34 mouse cellular contexts compared by ENCODE assay signal in genomic region chr6:89985989-89986388, GRCm38 (mm10). TPM values are rescaled to one million over a fixed set of nuclear protein-coding genes. Genes with fewer than 3 reads are reported as not detected.
DNase-seq lines count a peak whose midpoint lies in the region; ATAC-seq and TF ChIP-seq lines count a peak whose summit lies in the region.
"Had no signal": no experiment of that assay in that cellular context is flagged by ENCODE, and none has a peak within 500 bp of the region (broad histone marks: within the 10 kb centered on the region; RNA-seq: fewer than 3 reads in every experiment).

No protein-coding gene starts in this region.

- no peak overlapping the region for H3K4me2 ChIP-seq in hindbrain, postnatal 0 days (ENCODE audit: low read depth, low read length)
- H3K4me2 ChIP-seq: forebrain, embryonic 15.5 days; heart, embryonic 13.5 days; hindbrain, embryonic 13.5 days; limb, embryonic 12.5 days; liver, embryonic 13.5 days; lung, embryonic 15.5 days; neural tube, embryonic 12.5 days had no signal

- no peak for ATAC-seq in hindbrain, postnatal 0 days
- ATAC-seq: forebrain, embryonic 15.5 days; inflammation-experienced regulatory T-cells, adult 6 months had no signal

- no peaks in the 10 kb centered on the region for H3K36me3 ChIP-seq in hindbrain, postnatal 0 days (ENCODE audit: insufficient read depth, low read length)
- H3K36me3 ChIP-seq: forebrain, embryonic 15.5 days; heart, embryonic 13.5 days; hindbrain, embryonic 13.5 days; limb, embryonic 12.5 days; liver, embryonic 13.5 days; lung, embryonic 15.5 days; neural tube, embryonic 12.5 days had no signal

- no peak for TF ChIP-seq POLR2A in lung, adult 2 months (IDR thresholded peaks at IDR 0.05; ENCODE audit: borderline replicate concordance, extremely low read depth, low read depth, low read length)

- H3K9ac ChIP-seq in hindbrain, postnatal 0 days (replicated peaks; ENCODE audit: low read length) = no peak overlapping the region
- H3K9ac ChIP-seq: forebrain, embryonic 15.5 days; heart, embryonic 13.5 days; hindbrain, embryonic 13.5 days; limb, embryonic 12.5 days; liver, embryonic 13.5 days; lung, embryonic 15.5 days; neural tube, embryonic 12.5 days had no signal

- no peaks in the 10 kb centered on the region for H3K4me1 ChIP-seq in hindbrain, postnatal 0 days (ENCODE audit: insufficient read depth, low read length)
- no peaks in the 10 kb centered on the region for H3K4me1 ChIP-seq in lung, adult 2 months (ENCODE audit: control insufficient read depth, insufficient read depth, low read length)
- H3K4me1 ChIP-seq: forebrain, embryonic 15.5 days; heart, embryonic 13.5 days; hindbrain, embryonic 13.5 days; limb, embryonic 12.5 days; liver, embryonic 13.5 days; lung, embryonic 15.5 days; neural tube, embryonic 12.5 days had no signal

- 0 out of 2 replicates have a peak, but pooled peaks cover 4% of the 10 kb centered on the region for H3K9me3 ChIP-seq in hindbrain, postnatal 0 days (ENCODE audit: low read length)
- H3K9me3 ChIP-seq: forebrain, embryonic 15.5 days; lung, embryonic 15.5 days had no signal

- H3K27ac ChIP-seq in hindbrain, postnatal 0 days = no peak overlapping the region
- H3K27ac ChIP-seq: forebrain, embryonic 15.5 days; heart, embryonic 13.5 days; hindbrain, embryonic 13.5 days; limb, embryonic 12.5 days; liver, embryonic 13.5 days; lung, embryonic 15.5 days; neural tube, embryonic 12.5 days had no signal

- no peak overlapping the region for H3K4me3 ChIP-seq in hindbrain, postnatal 0 days (ENCODE audit: low read length)
- H3K4me3 ChIP-seq in lung, adult 2 months (replicated peaks; ENCODE audit: extremely low read depth, low read depth, low read length) = no peak overlapping the region
- H3K4me3 ChIP-seq: forebrain, embryonic 15.5 days; heart, embryonic 13.5 days; hindbrain, embryonic 13.5 days; limb, embryonic 12.5 days; liver, embryonic 13.5 days; lung, embryonic 15.5 days; neural tube, embryonic 12.5 days had no signal

- no peak for TF ChIP-seq CTCF in hindbrain, postnatal 0 days (IDR thresholded peaks at IDR 0.05; ENCODE audit: low read depth)
- no peak for TF ChIP-seq CTCF in lung, adult 2 months (IDR thresholded peaks at IDR 0.05; ENCODE audit: insufficient read depth, low read length)

- no peaks in the 10 kb centered on the region for H3K27me3 ChIP-seq in hindbrain, postnatal 0 days (ENCODE audit: insufficient read depth, low read length)
- H3K27me3 ChIP-seq: forebrain, embryonic 15.5 days; heart, embryonic 13.5 days; hindbrain, embryonic 13.5 days; limb, embryonic 12.5 days; liver, embryonic 13.5 days; lung, embryonic 15.5 days; neural tube, embryonic 12.5 days had no signal

- DNase-seq in kidney, adult 9 months = peak; percentile 52
- no peak for DNase-seq in kidney, postnatal 10 days
- peak; percentile 75 for DNase-seq in 3T3-L1 (ENCODE audit: low read depth, low spot score)
- DNase-seq in 416B (ENCODE audit: low read depth) = peak; percentile 5
- DNase-seq in R1 (ENCODE audit: low read depth, low spot score) = peak; percentile 3
- DNase-seq in hindbrain, postnatal 0 days (ENCODE audit: low spot score) = no peak
- no peak for DNase-seq in lung, adult 2 months
- no peak for DNase-seq in cerebellum, adult 11 months
- DNase-seq: cerebellum, adult 18-20 months; cerebellum, postnatal 36 days; gastrocnemius, postnatal 10 days; heart, adult 18-20 months; kidney, adult 18-20 months; liver, embryonic 13.5 days; lung, postnatal 4 days; midbrain, embryonic 14.5 days; retina, postnatal 1 day; right cerebral cortex, postnatal 25 days; spleen, adult 18-20 months had no signal

- WGBS in hindbrain, postnatal 0 days = 22% methylated on average over 1 of the region's 1 CpGs
- 18% methylated on average over 1 of the region's 1 CpGs for WGBS in lung, adult 2 months

RNA-seq across cellular contexts. Expression of gene Vmn1r46, which starts 16.9 kb away (rescaled TPM):
- total RNA-seq in hindbrain, postnatal 0 days (2014; rRNA removed) = not detected in 2 replicates
- polyA plus RNA-seq in hindbrain, postnatal 0 days (2015; fragmentation: Nextera tagmentation; extraction: Ambion mirVana) = not detected in 2 replicates
- polyA plus RNA-seq in lung, adult 2 months (2012; rRNA removed) = not detected in 2 replicates
- total RNA-seq: adrenal gland, postnatal 4 days; ES-E14; gastrocnemius, postnatal 10 days; heart, adult 18-20 months; heart, postnatal 25 days; left cerebral cortex, postnatal 14 days; megakaryocyte-erythroid progenitor cell, adult 5-6 weeks had no signal
- polyA plus RNA-seq: embryonic facial prominence, embryonic 14.5 days; forebrain, embryonic 15.5 days; heart, embryonic 13.5 days; hindbrain, embryonic 13.5 days; limb, embryonic 12.5 days; liver, embryonic 13.5 days; lung, embryonic 15.5 days; midbrain, embryonic 14.5 days; neural tube, embryonic 12.5 days; testis, adult 2 months; urinary bladder, adult 2 months had no signal

RNA-seq across cellular contexts. Expression of gene Vmn1r47, which starts 30.0 kb away (rescaled TPM):
- not detected in 2 replicates for total RNA-seq in hindbrain, postnatal 0 days (2014; rRNA removed)
- not detected in 2 replicates for polyA plus RNA-seq in hindbrain, postnatal 0 days (2015; fragmentation: Nextera tagmentation; extraction: Ambion mirVana)
- polyA plus RNA-seq in lung, adult 2 months (2012; rRNA removed) = not detected in 2 replicates
- total RNA-seq: adrenal gland, postnatal 4 days; gastrocnemius, postnatal 10 days; heart, adult 18-20 months; heart, postnatal 25 days; left cerebral cortex, postnatal 14 days; megakaryocyte-erythroid progenitor cell, adult 5-6 weeks had no signal
- polyA plus RNA-seq: embryonic facial prominence, embryonic 14.5 days; forebrain, embryonic 15.5 days; heart, embryonic 13.5 days; hindbrain, embryonic 13.5 days; inflammation-experienced regulatory T-cells, adult 6 months; limb, embryonic 12.5 days; liver, embryonic 13.5 days; lung, embryonic 15.5 days; midbrain, embryonic 14.5 days; neural tube, embryonic 12.5 days; testis, adult 2 months; urinary bladder, adult 2 months had no signal

RNA-seq across cellular contexts. Expression of gene Vmn1r45, which starts 45.6 kb away (rescaled TPM):
- not detected in 2 replicates for total RNA-seq in hindbrain, postnatal 0 days (2014; rRNA removed)
- polyA plus RNA-seq in hindbrain, postnatal 0 days (2015; fragmentation: Nextera tagmentation; extraction: Ambion mirVana) = not detected in 2 replicates
- polyA plus RNA-seq in lung, adult 2 months (2012; rRNA removed) = not detected in 2 replicates
- total RNA-seq: adrenal gland, postnatal 4 days; ES-E14; gastrocnemius, postnatal 10 days; heart, adult 18-20 months; heart, postnatal 25 days; left cerebral cortex, postnatal 14 days; megakaryocyte-erythroid progenitor cell, adult 5-6 weeks had no signal
- polyA plus RNA-seq: embryonic facial prominence, embryonic 14.5 days; forebrain, embryonic 15.5 days; heart, embryonic 13.5 days; hindbrain, embryonic 13.5 days; inflammation-experienced regulatory T-cells, adult 6 months; limb, embryonic 12.5 days; liver, embryonic 13.5 days; lung, embryonic 15.5 days; midbrain, embryonic 14.5 days; neural tube, embryonic 12.5 days; testis, adult 2 months; urinary bladder, adult 2 months had no signal

RNA-seq across cellular contexts. Expression of gene Vmn1r48, which starts 50.7 kb away (rescaled TPM):
- total RNA-seq in hindbrain, postnatal 0 days (2014; rRNA removed) = not detected in 2 replicates
- not detected in 2 replicates for polyA plus RNA-seq in hindbrain, postnatal 0 days (2015; fragmentation: Nextera tagmentation; extraction: Ambion mirVana)
- not detected in 2 replicates for polyA plus RNA-seq in lung, adult 2 months (2012; rRNA removed)
- total RNA-seq: adrenal gland, postnatal 4 days; ES-E14; gastrocnemius, postnatal 10 days; heart, adult 18-20 months; heart, postnatal 25 days; left cerebral cortex, postnatal 14 days; megakaryocyte-erythroid progenitor cell, adult 5-6 weeks had no signal
- polyA plus RNA-seq: embryonic facial prominence, embryonic 14.5 days; forebrain, embryonic 15.5 days; heart, embryonic 13.5 days; hindbrain, embryonic 13.5 days; inflammation-experienced regulatory T-cells, adult 6 months; limb, embryonic 12.5 days; liver, embryonic 13.5 days; lung, embryonic 15.5 days; midbrain, embryonic 14.5 days; neural tube, embryonic 12.5 days; testis, adult 2 months; urinary bladder, adult 2 months had no signal

Comparison
In these comparisons a context has a peak if more than half of its experiments do, and no peak if none do; other contexts are left out.
1. DNase-seq: peak in kidney, adult 9 months (single experiment), 3T3-L1 (single experiment), 416B (single experiment) and R1 (single experiment); none in kidney, postnatal 10 days (single experiment), hindbrain, postnatal 0 days (single experiment), lung, adult 2 months (single experiment) and cerebellum, adult 11 months (single experiment).